ENCODE assay signal across 7 mouse cellular contexts in the genomic region with DNA sequence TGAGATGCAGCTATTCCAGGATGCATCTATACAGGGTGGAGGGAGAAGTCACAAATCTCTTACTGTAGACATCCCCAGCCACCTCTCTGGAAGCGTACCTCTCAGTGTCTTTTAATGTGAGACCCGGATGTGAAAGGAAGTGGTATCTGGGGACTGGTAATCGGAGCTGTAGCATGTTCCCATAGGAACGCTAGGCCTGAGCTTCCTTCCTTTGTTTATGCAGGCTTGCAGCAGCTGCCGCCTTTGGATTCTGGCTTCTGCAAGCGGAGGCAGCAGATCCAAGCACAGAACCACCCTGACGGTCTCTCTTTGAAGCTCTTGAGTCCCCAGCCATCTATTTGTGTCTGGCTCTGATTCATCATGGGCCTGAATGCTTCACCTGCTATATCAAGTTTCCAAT.
DNase-seq lines count a peak whose midpoint lies in the region; ATAC-seq lines count a peak whose summit lies in the region.

No protein-coding gene starts in this region.

- no peak overlapping the region for H3K4me2 ChIP-seq in forebrain, embryonic 12.5 days
- no peak overlapping the region for H3K4me2 ChIP-seq in hindbrain, embryonic 16.5 days (ENCODE audit: low read length)

- WGBS in forebrain, embryonic 12.5 days: 39% methylated on average over 7 of the region's 7 CpGs
- 17% methylated on average over 7 of the region's 7 CpGs for WGBS in hindbrain, embryonic 16.5 days

- H3K27ac ChIP-seq in forebrain, embryonic 12.5 days: peak overlapping the region; percentile 63; the same call in 1 of the 2 replicates
- peak overlapping the region; percentile 55; the same call in 1 of the 2 replicates for H3K27ac ChIP-seq in hindbrain, embryonic 16.5 days (ENCODE audit: low read depth, low read length)

- peak; percentile 75 for ATAC-seq in forebrain, embryonic 12.5 days (ENCODE audit: low FRiP score)
- peak; percentile 74; the same call in 1 of the 2 replicates for ATAC-seq in hindbrain, embryonic 16.5 days

- H3K9ac ChIP-seq in forebrain, embryonic 12.5 days: no peak overlapping the region
- peak overlapping the region; percentile 49 for H3K9ac ChIP-seq in hindbrain, embryonic 16.5 days (ENCODE audit: low read depth, low read length)

- no peaks in the 10 kb centered on the region for H3K36me3 ChIP-seq in forebrain, embryonic 12.5 days (replicated peaks)
- H3K36me3 ChIP-seq in hindbrain, embryonic 16.5 days (ENCODE audit: control insufficient read depth, insufficient read depth, low read length): no peaks in the 10 kb centered on the region

- 0 out of 2 replicates have a peak, but pooled peaks cover 3% of the 10 kb centered on the region for H3K27me3 ChIP-seq in forebrain, embryonic 12.5 days
- H3K27me3 ChIP-seq in hindbrain, embryonic 16.5 days (replicated peaks; ENCODE audit: control insufficient read depth, insufficient read depth, low read length): no peaks in the 10 kb centered on the region

- H3K9me3 ChIP-seq in forebrain, embryonic 12.5 days: no peaks in the 10 kb centered on the region
- H3K9me3 ChIP-seq in hindbrain, embryonic 16.5 days (ENCODE audit: control insufficient read depth, low read length): no peaks in the 10 kb centered on the region

- H3K4me1 ChIP-seq in forebrain, embryonic 12.5 days: peaks cover 24% of the 10 kb centered on the region
- H3K4me1 ChIP-seq in hindbrain, embryonic 16.5 days (ENCODE audit: control insufficient read depth, insufficient read depth, low read depth, low read length): peaks cover 18% of the 10 kb centered on the region

- peak; percentile 63 for DNase-seq in embryo, embryonic 11 days
- peak; percentile 32 for DNase-seq in lung, postnatal 25 days (ENCODE audit: low spot score)
- peak; percentile 67 for DNase-seq in right cerebral cortex, postnatal 25 days
- no peak for DNase-seq in natural killer cell, adult 2 months (ENCODE audit: low spot score in 2 of 2)
- DNase-seq in spleen, adult 12 weeks (ENCODE audit: low spot score): no peak

- H3K4me3 ChIP-seq in forebrain, embryonic 12.5 days (replicated peaks): no peak overlapping the region
- H3K4me3 ChIP-seq in hindbrain, embryonic 16.5 days (ENCODE audit: low read length): no peak overlapping the region

Comparison
In these comparisons a context has a peak if more than half of its experiments do, and no peak if none do; other contexts are left out.
1. DNase-seq: peak in embryo, embryonic 11 days (single experiment), lung, postnatal 25 days (single experiment) and right cerebral cortex, postnatal 25 days (single experiment); none in natural killer cell, adult 2 months (0 of 2) and spleen, adult 12 weeks (single experiment).